Mouse (Mus musculus): ENCODE results near the gene Pilra.
"Not testable (repeated sequence)": the region's sequence is repeated elsewhere in the genome, so short reads cannot be mapped to it uniquely, and the experiment has no call there.

Pilra gene

GRCm38 (mm10) chr5:137835966-137836520 is at the start of gene Pilra:
Gene Pilra (minus strand): TSS chr5:137836281.
- DNase-seq (ENCODE audit: low spot score) = not testable (repeated sequence)

GRCm38 (mm10) chr5:137883345-137883744 is 47.3 kb upstream of the Pilra start:
- no peak for DNase-seq (ENCODE audit: low spot score)

GRCm38 (mm10) chr5:137882922-137883321 is 46.8 kb upstream of the Pilra start:
- DNase-seq (ENCODE audit: low spot score) = no peak

GRCm38 (mm10) chr5:137877860-137878259 is 41.8 kb upstream of the Pilra start:
- DNase-seq (ENCODE audit: low spot score) = peak; percentile 29

- DNase-seq (ENCODE audit: low spot score) = no peak
Observed at GRCm38 (mm10) chr5:137875054-137875453, 39.0 kb upstream of the Pilra start.

GRCm38 (mm10) chr5:137872381-137872702 is 36.3 kb upstream of the Pilra start:
- DNase-seq (ENCODE audit: low spot score) = not testable (repeated sequence)

GRCm38 (mm10) chr5:137871644-137872380 is 35.7 kb upstream of the Pilra start, which contains the start of gene Pilrb2:
Gene Pilrb2 (minus strand): TSS chr5:137871815.
- DNase-seq (ENCODE audit: low spot score) = not testable (repeated sequence)

GRCm38 (mm10) chr5:137868600-137868999 is 32.5 kb upstream of the Pilra start:
- not testable (repeated sequence) for DNase-seq (ENCODE audit: low spot score)

GRCm38 (mm10) chr5:137864008-137864407 is 27.9 kb upstream of the Pilra start:
- not testable (repeated sequence) for DNase-seq (ENCODE audit: low spot score)

- DNase-seq (ENCODE audit: low spot score) = not testable (repeated sequence)
Observed at GRCm38 (mm10) chr5:137857960-137858710, 22.1 kb upstream of the Pilra start, which contains the start of gene Pilrb1. Gene Pilrb1 (minus strand): TSS chr5:137858106.

GRCm38 (mm10) chr5:137856870-137857269 is 20.8 kb upstream of the Pilra start:
- DNase-seq (ENCODE audit: low spot score) = not testable (repeated sequence)

GRCm38 (mm10) chr5:137854907-137855306 is 18.8 kb upstream of the Pilra start:
- not testable (repeated sequence) for DNase-seq (ENCODE audit: low spot score)

- DNase-seq (ENCODE audit: low spot score) = not testable (repeated sequence)
Observed at GRCm38 (mm10) chr5:137850313-137850712, 14.2 kb upstream of the Pilra start.

GRCm38 (mm10) chr5:137837110-137837509 is 1.0 kb upstream of the Pilra start:
- DNase-seq (ENCODE audit: low spot score) = not testable (repeated sequence)

- no peak for DNase-seq (ENCODE audit: low spot score)
Observed at GRCm38 (mm10) chr5:137836611-137837010, 530 bp upstream of the Pilra start.

- no peak for DNase-seq (ENCODE audit: low spot score)
Observed at GRCm38 (mm10) chr5:137833500-137833899, 2.6 kb downstream of the Pilra start.

- DNase-seq (ENCODE audit: low spot score) = no peak
Observed at GRCm38 (mm10) chr5:137831506-137831905, 4.6 kb downstream of the Pilra start.

GRCm38 (mm10) chr5:137831106-137831505 is 5.0 kb downstream of the Pilra start:
- no peak for DNase-seq (ENCODE audit: low spot score)

GRCm38 (mm10) chr5:137830238-137830637 is 5.8 kb downstream of the Pilra start:
- peak; percentile 49 for DNase-seq (ENCODE audit: low spot score)

- DNase-seq (ENCODE audit: low spot score) = no peak
Observed at GRCm38 (mm10) chr5:137828694-137829093, 7.4 kb downstream of the Pilra start.

GRCm38 (mm10) chr5:137826421-137826820 is 9.7 kb downstream of the Pilra start:
- no peak for DNase-seq (ENCODE audit: low spot score)

- no peak for DNase-seq (ENCODE audit: low spot score)
Observed at GRCm38 (mm10) chr5:137825971-137826370, 10.1 kb downstream of the Pilra start.

GRCm38 (mm10) chr5:137825030-137825429 is 11.1 kb downstream of the Pilra start:
- DNase-seq (ENCODE audit: low spot score) = no peak
